Mouse (Mus musculus): Measurements from ENCODE around the gene Ublcp1.

Ublcp1 gene

DNA sequence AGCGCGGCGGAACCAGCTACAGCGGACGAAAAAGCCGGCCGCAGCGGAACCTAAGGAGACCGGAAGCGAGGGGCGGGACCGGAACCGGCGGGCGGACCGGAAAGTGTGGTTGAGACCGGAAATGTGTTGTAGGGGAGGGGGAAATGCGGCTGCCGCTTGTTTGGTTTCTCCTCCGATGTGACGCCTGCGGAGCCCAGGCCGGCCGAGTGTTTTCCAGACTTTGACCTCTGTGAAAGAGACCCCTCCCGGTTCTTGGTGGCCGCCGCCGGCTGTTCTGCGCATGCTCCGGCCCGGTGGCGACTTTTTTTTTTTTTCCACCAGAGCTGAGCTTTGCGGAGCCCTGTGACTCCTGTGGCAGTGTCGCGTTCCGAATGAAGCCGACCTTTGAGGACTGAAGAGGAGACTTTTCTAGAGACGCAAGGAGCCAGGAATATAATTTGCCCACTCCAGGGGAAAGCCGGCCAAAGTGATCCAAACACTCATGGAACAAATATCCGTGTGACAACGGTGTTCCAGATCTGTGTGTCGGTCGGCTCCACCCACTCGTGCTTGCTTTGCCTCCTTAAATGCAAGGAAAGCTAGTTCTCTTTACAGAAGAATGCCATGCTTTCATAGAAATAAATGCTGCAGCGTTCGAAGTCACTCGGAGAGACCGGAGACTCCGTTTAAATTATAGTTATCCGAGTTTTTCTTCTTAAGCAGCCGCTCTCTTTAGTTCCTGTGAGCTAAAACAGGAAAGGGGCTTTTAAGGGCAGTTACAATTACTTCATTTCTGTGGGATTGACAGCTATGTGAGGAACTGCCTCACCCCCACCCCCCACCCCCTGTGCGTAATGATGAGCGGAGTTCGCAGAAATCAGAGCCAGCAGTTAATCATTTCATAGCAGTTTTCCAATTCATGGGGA lies at the start of gene Ublcp1:
TSS of gene Ublcp1 (minus strand) at position 67 of the 905 bp plus-strand sequence.
- DNase-seq (ENCODE audit: low read depth, low spot score) = peak; percentile 81

DNA sequence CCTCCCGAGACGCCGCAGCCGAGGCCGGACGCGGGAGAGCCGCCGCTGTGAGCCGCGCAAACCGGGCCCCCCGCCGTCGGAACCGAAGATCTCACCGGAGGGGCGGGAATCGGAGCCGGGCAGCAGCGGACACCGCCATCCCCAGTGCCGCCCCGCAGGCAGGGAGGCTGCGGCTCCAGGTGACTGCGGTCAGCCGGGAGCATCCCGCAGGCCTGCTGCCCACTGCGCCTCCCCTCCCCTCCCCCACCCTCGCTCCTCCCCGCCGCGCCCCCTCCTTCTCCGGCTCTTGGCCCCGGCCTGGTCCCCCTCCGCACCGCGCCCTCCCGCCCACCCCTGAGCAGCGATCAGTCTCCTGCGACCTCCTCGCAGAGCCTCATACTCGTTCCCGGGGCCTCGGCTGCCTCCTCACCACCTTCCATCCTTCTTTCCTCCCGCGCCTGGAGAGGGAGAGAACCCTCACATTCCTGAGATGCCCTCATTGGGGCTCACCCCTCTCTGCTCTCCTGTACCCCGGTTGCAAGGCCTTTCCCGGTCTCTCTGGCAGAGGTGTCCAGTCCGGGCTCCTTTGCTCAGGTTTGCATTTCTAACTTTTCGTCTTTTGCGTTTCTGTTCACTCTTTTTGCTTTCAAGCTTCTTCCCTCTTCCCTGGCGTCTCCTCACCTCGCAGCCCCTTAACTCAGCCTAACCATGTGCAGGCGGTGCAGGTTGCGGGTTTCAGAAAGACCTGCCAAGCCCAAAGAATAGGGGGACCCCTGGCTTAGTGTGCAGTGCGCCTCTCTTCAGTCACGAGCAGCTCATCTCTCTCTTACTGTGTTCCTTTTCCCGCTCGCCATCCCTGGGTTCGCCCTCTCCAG lies 49.0 kb upstream of the Ublcp1 start:
- DNase-seq (ENCODE audit: low read depth, low spot score) = no peak

DNA sequence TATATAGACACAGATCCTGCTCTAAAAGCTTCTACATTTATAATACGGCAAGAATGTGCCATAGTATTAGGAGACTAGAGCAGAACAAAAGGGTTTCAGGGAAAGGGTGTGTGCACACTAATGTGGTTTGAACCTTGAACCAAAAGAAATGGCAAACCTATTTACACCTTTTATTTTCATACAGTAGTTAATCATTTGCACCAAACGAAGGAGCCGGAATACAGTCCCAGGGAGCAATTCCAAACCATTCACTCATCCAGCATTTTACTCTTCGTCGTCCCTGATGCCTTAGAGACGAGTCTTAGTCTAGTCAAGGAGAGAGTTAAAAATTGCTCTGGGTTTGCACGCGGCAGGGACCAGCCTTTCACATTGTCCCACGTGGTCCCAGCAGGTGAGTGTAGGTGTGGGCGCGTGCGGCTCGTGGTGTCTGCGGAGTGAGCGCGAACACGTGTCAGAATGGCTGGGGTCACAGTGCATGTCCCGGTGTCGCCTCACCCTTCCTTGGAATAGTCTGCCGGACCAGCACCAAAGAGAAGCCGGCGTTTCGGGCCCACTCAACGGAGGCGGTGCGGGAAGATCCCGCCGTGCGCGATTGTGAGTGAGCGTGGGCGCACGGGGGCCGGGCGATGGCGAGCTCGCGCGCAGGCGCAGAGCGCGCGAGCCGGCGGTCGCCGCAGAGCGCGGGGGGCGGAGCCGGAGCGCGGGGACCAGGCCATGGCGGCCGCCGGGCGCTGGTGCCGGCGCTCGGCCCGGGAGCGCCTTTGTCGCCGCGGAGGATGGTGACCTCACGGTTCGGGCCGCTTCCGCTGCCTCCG lies 48.2 kb upstream of the Ublcp1 start, which contains the start of gene Rnf145:
TSS of gene Rnf145 (plus strand) at position 684 of the 815 bp plus-strand sequence.
- peak; percentile 60 for DNase-seq (ENCODE audit: low read depth, low spot score)

DNA sequence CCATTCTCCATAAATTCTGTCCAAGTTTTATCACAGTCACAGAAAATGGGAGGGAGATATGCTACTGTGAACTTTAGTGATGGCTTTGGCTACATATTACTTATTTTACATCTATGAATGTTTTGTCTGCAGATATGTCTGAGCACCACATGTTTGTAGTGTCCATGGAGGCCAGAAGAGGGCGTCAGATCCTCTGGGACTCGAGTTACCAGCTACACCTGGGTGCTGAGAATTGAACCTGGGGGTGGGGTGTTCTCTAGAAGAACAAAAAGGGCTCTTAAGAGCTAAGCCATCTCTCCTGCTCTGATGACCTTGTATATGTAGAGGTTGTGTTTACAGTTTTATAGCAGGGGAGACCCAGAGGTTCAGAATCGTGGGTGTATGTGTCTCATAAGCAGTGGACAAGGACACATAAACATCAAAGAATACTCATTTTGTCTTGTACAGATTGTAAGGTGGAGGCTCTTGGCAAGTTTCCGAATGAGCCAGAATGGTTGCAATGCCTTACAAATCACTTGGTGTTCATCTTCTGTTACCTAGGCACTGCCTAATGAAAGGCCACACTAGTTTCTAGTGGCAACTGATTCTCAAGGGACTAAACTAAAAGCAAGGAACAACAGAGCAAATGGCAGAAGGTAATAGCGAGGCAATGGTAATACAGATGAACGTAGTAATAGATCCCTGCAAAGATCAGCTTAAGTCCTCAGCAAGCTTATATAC lies 47.4 kb upstream of the Ublcp1 start:
- no peak for DNase-seq (ENCODE audit: low read depth, low spot score)

DNA sequence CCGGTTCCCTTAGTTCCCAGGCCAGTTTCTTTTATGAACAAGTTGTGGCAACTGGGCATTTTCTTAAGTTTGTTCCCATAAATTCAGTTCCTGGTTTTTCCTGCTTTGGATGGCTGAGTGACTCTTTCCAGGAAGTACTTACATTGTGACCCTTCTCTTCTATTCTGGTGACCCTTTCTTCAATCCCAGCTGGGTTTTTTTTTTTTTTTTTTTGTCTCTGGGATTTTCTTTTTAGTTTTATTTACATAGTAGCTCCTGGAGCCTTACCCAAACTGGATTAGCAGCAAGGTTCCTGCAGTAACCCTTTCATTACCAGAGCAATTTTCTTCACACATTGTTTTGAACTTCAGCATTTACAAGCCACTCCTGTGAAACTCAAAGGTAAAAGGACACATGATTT lies 46.1 kb upstream of the Ublcp1 start:
- DNase-seq (ENCODE audit: low read depth, low spot score) = no peak

DNA sequence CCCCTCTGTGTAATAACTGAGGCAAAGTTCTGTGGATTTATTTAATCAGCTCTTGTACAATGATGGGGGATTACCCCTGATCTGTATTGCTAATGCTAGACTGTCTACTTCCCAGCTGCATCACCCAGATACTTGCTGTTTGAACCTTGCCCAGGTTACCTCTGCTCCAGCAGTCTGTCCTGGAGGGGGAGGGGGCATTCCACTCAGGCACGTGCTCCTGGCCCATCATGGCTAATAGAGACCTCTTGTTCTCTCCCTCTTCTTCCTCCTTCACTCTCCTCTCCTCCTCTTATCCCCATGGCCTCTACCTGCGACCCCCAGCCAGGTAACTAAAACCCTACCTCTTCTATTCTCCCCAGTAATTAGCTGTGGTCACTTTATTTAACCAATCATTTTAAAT lies 44.4 kb upstream of the Ublcp1 start:
- no peak for DNase-seq (ENCODE audit: low read depth, low spot score)

DNA sequence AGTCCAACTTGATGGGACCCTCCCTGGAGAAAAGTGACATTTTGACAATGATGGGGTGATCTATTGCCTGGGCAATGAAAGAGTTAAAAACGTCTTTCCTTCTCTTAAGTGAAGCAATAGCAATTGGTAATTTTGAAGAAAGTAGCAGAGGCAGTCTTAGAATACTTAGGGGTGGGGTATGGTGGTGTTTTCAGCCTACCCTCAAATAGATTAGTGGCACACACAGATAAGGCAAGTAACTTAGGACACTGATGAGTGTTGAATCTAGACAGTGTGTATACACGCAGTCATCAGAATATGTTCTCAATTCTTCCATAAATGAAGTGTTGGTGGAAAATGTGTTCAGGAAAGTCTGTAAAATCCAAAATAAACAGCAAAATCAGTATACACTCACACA lies 42.7 kb upstream of the Ublcp1 start:
- no peak for DNase-seq (ENCODE audit: low read depth, low spot score)

DNA sequence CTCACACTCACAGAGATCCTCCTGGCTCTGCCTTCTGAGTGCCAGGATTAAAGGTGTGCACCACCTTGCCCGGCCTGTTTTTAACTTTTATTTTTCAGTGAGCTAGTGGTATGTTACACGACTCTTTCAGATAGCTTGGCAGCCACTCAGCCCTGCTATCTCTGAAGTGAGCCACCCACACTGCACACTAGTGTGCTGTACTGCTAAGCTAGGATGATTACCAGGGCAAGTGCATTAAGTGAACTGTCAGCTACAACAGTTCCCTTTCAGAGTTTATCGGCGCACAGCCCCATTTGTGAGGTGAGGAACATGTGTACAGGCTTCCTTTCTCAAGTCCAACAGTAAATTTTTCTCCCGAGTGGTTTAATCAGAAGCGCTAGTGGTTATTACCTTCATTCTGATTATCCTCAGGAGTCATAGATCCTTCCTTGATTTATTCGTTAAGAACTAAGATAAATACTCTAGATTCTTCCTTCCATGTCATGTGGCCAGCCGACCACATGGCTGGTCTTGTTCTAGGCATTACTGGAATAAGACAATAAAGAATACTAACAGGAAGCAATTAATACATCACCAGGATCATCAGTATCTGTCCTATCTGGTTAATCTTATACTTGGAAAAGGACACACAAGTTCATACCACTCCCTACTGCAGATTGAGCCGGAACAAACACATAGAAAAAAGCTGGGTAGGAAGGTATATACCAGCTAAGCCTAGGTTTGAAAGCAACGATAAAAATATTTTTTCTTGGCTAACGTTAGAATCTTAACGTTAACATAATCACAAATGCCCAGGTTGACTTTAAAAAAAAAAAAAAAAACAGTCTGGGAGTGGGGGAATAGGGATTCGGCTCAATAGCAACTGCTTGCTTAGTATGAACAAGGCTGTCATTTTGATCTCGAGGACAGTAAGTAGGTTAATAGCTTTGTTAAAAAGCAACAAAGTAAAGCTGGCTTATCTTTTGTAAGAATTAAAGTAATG lies 42.0 kb upstream of the Ublcp1 start:
- no peak for DNase-seq (ENCODE audit: low read depth, low spot score)

DNA sequence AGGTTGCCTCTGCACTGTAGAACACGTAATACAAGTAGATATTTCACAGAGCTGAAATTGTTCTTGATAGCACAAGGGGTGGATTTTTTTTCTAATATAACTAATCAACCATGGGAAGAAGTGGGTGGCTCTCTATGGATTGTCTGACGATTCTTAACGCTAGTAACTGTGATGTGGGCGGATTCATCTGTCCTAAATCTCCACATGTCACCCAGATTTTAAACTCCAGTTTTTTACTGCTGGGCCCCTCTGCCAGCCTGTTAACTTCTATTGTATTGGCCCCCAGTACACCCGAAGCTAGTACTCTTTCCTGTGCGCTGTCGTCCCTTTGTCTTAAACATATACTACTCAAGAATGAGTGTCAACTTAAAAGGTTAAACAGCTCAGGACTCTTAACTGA lies 40.1 kb upstream of the Ublcp1 start:
- no peak for DNase-seq (ENCODE audit: low read depth, low spot score)

DNA sequence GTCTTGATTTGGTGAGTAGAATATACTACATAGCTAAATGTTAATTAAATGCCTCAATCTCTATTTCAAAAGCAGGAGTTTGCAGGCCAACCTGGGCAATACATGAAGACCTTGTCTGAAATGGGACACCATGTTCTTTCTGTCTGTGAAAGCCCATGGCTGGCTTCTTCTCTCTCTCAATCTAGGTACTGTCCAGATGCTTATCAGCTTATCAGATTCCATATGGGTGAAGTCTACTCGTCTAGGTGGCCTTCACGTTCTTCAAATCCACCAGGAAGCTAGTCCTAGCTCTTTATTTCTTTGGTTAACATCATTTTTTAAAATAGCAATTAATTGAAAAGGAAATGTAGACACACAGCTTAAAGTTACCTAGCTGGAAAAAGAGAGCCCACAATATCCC lies 39.6 kb upstream of the Ublcp1 start:
- no peak for DNase-seq (ENCODE audit: low read depth, low spot score)

DNA sequence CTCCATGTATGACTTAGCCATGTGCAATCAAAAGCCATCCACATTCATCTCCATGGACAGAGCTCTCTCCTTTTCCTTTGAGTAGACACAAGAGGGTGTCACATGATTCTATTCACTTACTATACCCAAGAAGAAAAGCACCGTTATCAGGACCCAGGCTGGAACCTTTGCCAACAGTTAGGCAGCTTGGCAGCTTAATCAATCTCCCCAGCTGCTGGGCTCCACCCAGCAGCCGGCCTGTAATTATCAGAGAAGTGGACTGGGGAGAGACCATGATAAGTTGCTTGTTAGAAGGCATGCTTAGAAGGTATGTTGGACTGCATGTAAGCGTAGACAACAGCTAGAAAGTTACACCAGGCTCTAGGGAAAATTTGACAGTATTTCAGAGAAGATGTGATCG lies 38.6 kb upstream of the Ublcp1 start:
- DNase-seq (ENCODE audit: low read depth, low spot score) = no peak

DNA sequence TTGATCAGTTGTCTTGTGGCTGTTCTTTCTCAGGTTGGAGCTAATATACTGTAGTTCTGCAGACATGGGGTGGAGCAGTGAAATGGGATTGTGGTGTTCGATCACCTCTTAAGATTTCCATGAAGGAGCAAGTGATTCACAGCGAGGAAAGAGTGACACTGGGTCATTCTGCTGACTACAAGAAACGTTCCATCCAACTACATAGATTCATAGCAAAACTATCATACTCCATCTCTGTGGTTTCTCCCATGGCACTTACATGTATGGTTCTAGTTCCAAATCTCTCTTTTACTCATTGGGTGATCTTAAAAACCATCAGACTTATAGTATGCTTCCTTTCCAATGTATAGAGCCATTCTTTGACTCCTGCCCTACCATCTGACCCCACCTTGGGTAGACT lies 34.5 kb upstream of the Ublcp1 start:
- DNase-seq (ENCODE audit: low read depth, low spot score) = no peak

DNA sequence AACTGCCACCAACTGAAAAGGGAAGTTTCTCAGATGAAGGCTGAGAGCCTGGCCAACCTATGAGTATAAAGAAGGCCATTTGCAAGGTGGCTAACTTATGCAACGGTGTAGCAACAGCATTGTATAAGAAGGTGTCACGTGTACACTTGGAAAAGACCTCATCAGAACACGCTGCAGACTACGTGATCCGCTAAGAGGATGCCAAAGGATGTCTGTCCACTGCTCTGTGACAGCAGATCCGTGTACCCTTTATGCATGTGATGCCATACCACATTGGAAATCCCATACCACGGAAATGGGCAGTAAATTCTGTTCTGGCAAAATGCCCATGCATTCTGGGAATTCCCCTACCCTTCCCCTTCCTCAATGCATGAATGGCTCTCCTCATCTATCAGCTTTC lies 33.8 kb upstream of the Ublcp1 start:
- DNase-seq (ENCODE audit: low read depth, low spot score) = no peak

DNA sequence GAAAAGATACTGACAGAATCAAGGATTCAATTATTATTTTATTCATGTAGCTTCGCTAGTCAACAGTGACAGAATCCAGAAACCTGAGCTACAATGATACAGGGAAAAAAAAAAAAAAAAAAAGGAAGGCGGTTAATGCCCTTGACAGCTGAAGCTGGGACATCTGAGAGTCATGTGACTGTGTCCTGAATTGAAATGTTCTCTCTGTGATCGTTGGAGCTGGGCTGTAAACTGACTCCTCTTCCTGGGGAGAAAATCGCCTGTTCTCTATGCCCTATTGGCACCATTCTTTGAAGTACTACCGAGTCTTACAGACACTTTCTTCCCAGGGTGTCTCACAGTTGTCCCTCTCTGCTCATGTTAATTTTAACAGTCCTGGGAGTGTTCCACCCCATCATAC lies 32.6 kb upstream of the Ublcp1 start:
- no peak for DNase-seq (ENCODE audit: low read depth, low spot score)

DNA sequence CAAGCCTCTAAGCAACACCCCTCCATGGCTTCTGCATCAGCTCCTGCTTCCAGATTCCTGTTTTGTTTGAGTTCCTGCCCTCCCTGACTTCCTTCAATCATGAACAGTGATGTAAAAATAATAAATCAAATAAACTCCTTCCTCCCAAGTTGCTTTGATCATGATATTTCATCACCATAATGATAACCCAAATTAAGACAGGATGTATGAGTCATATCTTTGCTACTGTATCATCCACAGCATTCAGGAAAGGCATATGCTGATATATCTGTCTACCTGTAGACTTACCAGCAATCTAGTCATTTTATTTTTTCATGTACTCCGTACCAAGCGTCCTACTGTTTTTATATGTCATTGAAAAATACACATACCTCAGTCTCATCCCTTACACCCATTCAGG lies 31.2 kb upstream of the Ublcp1 start:
- no peak for DNase-seq (ENCODE audit: low read depth, low spot score)

DNA sequence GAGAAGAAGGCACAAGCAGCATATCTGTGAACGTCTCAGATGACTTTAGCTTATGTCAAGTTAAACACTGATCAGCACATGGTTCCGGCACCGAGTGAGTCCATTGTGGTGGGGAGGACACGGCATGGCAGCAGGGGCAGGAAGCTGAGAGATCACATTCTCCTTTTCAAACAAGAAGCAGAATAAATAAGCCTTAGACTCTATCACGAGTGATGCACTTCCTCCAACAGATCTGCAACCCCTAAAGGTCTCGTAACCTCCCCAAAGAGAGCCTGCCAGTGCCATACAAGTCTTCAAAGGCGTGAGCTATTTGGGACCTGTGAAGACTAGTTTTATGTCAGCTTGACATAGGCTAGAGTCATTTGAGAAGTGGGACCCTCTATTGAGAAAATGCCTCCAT lies 30.7 kb upstream of the Ublcp1 start:
- DNase-seq (ENCODE audit: low read depth, low spot score) = no peak

DNA sequence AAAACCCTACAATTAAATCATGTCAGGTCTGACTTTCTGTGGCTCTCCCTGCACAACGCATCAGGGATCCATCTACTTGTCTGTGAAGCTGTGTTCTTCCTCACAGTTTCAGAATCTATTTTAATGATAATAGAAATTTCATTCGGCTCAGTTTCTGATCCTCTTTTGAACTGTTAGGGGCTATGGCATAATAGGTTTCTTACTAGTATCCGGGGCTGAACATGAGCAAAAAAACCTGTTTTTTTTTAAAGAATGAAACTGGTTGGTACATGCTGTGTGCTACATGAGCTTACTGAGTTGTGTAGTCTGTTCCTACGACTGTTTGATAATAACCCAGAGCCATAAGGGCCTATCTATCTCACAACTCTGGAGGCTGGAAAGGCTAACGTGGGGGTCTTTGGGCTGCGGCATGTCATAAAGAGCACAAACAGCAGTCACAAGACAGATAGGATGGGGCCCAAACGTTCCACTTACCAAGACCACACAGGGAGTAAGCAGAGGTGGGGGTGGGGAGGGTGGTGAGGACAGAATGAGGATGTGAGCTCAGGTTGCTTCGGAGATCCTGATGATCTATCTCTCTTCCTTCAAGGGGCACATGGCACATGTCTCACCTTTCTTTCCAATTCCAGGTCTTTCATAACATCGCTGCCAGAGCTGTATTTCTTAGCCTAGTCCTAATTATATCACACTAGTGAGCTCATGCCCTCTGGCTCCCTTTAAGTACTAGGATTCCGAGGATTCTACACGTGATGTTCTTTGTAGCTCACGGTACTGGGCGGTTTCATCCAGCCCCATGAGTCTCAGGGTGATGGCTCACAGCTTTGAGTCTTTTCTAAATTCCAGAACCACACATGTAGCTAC lies 28.3 kb upstream of the Ublcp1 start:
- no peak for DNase-seq (ENCODE audit: low read depth, low spot score)

DNA sequence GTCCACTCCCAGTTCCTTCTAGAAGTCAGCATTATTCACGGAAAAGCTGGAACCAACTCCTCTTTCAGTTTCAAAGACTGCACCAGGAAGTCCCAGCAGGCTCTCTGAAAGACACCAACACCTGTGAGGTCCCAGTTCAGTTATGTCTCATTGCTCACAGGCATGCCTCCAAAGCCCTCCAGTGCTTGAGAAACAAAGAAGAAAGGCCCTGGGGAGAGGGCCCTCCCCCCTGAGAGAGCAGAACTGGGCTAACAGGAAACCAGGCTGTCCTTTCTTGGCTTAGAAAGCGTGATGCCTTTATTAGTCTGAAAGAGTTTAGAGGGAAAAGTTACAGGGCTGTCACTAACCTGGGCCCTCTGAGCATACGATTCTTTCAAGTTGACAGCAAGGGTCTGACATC lies 25.9 kb upstream of the Ublcp1 start:
- no peak for DNase-seq (ENCODE audit: low read depth, low spot score)
